Mouse (Mus musculus) spleen, embryonic (tissue): ENCODE results near the gene Crybb1.

Source experiments
- CTCF ChIA-PET: fragments of 350-600 bp; sonication (Branson Sonifier 250); formaldehyde crosslinking; loops from one replicate; lab custom pipeline; 2022; lab: Charles Lee

Crybb1 gene

DNA sequence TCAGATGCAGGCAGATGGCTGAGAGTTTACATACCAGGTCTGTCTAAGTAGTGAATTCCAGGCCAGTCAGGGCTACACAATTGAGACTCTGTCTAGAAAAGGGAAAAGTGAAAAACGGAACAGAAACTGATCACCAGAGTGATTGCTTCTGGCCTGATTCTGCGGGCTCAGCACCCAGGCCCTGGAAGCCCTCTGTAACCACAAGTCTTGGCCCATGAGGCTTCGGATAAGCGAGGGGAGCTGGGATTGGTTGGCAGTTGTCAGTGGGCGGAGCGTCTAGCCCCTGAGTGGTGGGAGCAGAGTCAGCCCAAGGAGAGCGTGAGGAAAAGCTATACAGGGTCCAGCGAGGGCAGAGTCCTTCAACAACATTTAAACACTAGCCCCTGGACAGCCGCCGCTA is 9.9 kb downstream of the Crybb1 start:
- CTCF ChIA-PET, result interaction anchor here (0.5 kb wide), 1 partner anchor 1496 kb away, joined by 3 read pairs; no protein-coding TSS in a partner anchor

DNA sequence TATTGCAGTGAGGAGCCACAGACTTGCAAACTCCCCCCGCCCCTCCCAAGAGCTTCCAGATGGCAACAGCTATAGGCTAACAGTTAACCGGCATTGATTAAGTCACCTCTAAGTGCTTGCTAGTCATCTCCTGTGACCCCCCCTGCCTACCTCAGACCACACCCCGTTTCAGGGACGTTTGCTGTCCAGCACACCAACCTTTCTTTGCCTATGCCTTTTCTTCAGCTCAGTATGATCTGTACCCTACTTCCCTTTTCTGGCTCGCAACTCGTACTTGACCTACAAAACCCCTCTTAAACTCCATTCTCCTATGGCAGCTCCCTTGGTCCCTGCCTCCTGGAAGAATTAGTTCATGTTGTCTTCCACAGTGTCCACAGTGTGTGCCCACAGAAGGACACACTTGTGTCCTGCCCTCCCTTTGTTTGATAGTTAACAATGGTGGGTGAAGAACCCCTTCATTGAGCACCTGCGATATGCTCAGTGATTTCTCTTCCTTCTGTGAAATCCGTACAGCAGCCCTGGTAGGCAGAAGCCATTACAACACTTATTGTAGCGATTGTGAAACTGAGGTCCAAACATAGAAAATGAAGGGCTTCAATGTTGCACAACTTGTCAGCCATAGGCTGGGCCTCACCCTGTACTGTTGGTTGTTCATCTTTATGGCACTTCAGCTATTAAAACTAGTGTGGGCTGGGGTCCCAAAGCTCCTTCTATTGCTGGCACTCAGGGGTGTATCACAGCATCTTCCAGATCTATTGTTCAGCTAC is 10.6 kb downstream of the Crybb1 start:
- CTCF ChIA-PET, result interaction anchor here (0.5 to 1.4 kb wide), 3 partner anchors 25 to 1546 kb away, joined by 3 to 4 read pairs (median 3); no protein-coding TSS in a partner anchor

GRCm38 (mm10) chr5:112270764-112271541 is 15.3 kb downstream of the Crybb1 start:
- CTCF ChIA-PET, result interaction anchor here (0.7 kb wide), 1 partner anchor 53 kb away, joined by 3 read pairs; no protein-coding TSS in a partner anchor

DNA sequence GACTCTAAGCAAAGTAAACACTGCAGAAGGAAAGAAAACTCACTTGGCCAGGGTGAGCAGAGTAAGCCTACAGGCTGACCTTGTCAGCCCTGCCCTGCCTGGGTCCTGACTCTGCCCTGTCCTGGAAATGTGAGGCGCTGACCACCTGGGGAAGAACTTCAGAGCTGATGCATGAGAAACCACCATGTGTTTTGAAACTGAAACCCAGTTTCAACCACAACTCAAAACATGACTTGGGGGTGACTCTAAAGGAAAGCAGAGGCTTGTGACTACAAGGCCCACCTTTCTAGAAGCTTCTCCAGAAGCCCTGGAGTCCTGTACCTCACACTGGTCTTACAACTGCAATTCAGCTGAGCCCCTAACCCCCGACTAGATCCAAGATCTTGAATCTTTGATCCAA is 17.3 kb downstream of the Crybb1 start:
- CTCF ChIA-PET, result interaction anchor here (0.6 kb wide), 1 partner anchor 44 kb away, joined by 3 read pairs; no protein-coding TSS in a partner anchor

GRCm38 (mm10) chr5:112273746-112274463 is 18.3 kb downstream of the Crybb1 start:
- CTCF ChIA-PET, result interaction anchor here (0.6 kb wide), 1 partner anchor 27 kb away, joined by 8 read pairs; no protein-coding TSS in a partner anchor

DNA sequence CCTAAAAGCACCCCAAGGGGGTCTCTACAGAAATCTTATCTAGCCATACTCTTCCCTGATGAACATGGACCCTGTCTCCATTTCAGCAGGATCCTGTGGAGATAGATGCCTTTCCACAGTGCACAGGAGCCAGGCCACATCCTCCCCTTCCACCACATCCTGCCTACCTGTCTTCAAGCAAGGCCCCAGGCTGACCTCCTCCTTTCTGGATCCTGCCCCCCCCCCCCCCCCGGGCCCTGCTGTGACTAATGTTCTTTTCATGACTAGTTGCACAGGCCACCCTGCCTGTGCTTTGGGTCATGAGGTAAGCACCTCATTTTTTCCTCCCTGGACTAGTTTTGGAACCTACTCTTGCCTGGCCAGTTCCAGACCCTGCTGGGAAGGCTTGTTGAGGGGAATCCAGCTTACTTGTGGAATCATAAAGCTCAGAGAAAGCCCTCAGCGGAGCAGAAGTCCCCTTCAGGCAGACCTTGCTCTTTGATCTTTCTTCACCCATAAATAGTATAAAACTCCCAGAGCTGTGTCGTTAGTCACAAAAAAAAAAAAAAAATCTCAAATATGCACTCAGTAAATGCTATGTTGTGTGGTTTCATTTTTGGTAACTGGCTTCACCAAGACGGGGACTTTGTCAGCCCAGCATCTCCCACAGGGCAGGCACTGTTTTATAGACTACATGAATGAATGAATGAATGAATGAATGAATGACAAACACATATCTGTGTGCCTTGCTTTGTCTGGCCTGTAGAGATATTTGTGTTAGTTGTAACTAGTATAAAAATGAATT is 19.6 kb downstream of the Crybb1 start:
- CTCF ChIA-PET, result no interaction called here

DNA sequence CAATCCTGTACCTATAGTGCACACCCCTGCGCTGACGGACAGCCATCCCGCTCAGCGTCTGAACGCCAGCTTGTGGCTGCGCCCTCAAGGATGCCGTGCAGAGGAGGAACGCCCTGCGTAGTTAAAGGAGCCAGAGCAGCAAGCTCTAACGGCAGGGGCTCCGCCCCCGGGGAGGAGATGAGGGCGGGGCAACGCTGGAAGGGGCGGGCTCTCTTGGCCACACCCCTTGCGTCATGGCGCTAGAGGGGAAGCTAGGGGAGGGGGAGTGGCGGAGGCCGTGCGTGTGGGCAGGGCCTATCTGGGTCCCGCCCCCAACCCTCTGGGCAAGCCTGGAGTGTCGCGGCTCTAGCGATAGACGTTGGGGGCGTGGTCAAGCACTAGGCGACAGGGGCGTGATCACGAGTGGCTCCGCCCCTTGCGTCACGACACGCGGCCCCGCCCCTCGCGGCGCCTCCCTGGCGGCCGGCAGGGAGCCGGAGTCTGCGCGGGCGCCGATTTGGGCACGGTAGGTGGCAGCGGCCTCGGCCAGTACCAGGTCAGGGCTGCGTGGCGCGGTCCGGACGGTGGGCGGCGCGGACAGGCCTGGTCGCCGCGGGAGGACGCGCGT is 20.8 kb downstream of the Crybb1 start, which contains the start of gene Tpst2:
Gene Tpst2, plus strand, starts transcription at position 425 of the 607 bp plus-strand sequence.
- CTCF ChIA-PET, result no interaction called here

- CTCF ChIA-PET, result interaction anchor here (0.7 kb wide), 2 partner anchors 50 to 55 kb away, joined by 5 to 17 read pairs; no protein-coding TSS in a partner anchor
Observed at GRCm38 (mm10) chr5:112276907-112277348, 21.3 kb downstream of the Crybb1 start.

GRCm38 (mm10) chr5:112277906-112278470 is 22.4 kb downstream of the Crybb1 start:
- CTCF ChIA-PET, result interaction anchor here (1.7 kb wide), 1 partner anchor 9 kb away, joined by 4 read pairs; no protein-coding TSS in a partner anchor

DNA sequence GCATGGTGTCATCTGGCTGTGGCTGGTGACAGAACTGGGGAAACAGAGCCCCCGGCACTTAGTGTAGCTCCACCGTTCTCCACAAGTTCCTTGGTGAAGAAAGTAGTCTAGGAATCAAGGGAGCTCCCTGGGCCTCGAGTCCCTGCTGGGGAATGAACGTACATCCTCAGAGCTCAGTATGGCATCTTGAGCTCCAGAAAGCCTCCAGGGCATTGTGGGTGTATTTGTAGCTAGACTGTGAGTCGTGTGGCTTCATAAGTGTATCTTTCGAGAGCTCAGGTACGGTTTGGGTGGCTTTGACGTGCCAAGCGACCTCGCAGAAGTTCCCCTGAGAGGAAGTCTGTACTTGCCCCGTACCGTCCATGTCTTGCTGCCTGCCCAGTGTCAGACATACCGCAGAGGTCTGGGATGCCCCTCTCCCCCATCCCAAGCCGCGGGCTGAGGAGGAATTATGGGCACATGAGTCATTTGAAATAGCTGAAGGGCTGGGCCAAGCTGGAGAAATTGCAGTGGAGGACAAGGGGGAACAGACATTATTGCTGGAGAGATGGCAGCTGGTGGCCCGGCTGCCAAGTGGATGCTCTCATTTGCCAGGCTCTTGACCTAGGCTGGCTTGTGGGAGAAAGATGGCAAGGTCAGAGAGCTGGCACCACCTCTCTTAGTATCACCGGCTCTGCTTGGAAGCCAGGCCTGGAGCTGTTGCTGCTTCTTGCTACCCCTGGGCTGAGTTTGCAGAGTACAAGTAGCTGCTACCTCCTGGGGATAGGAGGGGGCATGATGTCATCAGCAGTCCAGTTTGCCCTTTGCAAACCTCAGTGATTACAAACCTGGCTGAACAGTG is 23.8 kb downstream of the Crybb1 start:
- CTCF ChIA-PET, result interaction anchor here (0.5 to 1.7 kb wide), 3 partner anchors 7 to 34 kb away, joined by 3 to 4 read pairs (median 3); no protein-coding TSS in a partner anchor

- CTCF ChIA-PET, result interaction anchor here (0.5 kb wide), 1 partner anchor 33 kb away, joined by 3 read pairs; no protein-coding TSS in a partner anchor
Observed at GRCm38 (mm10) chr5:112280151-112280550, 24.5 kb downstream of the Crybb1 start.

DNA sequence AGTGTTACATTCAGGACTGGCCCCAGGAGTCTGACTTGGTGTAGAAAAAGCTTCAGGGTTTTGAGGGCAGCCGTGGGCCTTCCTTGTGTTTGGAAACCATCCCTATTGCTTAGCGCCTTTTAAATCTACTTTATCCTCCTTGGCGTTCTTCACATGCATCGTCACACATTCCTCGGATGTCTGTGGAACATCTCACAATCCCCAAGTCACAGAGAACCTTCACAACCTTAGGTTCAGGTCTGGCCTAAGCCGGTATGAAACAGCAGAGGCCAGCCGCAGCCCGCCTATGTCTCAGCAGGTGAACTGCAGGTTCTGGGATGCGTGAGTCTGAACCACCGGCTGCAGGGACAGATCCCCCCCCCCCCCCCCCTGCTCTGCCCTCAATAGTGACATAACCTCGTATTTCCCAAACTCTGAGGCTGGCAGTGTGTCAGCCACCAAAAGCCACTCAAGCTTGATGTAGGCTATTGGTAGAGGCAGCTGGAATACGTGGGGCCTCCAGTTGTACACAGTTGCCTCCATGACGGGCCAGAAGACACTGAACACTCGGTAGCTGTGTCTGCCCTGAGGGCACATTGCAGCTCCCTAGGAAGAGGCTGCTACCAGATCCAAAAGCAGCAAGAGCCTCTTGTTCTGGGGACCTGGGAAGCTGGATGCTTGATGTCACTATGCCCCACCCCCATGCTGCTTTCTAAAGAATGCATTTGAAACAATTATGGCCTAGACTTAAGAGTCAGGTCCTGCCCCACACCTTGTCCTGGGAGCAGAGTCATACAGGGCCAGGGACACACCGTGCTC is 25.4 kb downstream of the Crybb1 start:
- CTCF ChIA-PET, result no interaction called here

GRCm38 (mm10) chr5:112281676-112282075 is 26.1 kb downstream of the Crybb1 start:
- CTCF ChIA-PET, result interaction anchor here (0.6 kb wide), 1 partner anchor 31 kb away, joined by 3 read pairs; no protein-coding TSS in a partner anchor

DNA sequence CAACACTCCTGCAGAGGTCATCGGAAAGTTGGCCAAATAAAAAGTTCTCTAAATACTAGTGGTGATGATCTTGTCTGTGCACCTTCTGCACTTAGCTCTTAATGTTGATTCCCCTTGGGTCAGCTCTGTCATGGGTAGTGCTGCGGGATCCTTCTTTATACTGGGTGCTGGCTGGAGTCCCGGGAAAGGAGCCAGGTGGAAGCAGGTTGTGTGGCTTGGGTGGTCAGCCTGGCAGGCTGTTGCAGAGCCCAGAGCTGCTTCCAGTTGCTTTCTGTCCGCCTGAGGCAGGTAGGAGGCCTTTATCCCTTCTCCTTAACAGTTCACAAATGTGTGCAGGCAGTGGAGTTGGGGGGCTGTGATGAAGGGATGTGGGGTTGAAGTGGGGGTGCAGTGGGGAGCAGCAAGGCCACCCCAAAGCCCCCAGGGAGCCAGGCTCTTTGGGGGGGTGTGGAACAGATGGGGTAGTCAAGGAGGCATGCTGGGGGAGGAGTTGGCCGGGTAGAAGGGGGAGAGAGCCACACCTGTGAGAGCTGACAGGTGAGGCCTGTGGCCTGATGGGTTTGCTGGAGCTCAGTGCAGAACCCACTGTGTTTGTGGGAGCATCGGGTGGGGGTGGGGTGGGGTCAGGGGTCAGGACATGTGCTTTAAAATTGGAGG is 26.6 kb downstream of the Crybb1 start:
- CTCF ChIA-PET, result interaction anchor here (0.6 kb wide), 1 partner anchor 32 kb away, joined by 3 read pairs; no protein-coding TSS in a partner anchor

DNA sequence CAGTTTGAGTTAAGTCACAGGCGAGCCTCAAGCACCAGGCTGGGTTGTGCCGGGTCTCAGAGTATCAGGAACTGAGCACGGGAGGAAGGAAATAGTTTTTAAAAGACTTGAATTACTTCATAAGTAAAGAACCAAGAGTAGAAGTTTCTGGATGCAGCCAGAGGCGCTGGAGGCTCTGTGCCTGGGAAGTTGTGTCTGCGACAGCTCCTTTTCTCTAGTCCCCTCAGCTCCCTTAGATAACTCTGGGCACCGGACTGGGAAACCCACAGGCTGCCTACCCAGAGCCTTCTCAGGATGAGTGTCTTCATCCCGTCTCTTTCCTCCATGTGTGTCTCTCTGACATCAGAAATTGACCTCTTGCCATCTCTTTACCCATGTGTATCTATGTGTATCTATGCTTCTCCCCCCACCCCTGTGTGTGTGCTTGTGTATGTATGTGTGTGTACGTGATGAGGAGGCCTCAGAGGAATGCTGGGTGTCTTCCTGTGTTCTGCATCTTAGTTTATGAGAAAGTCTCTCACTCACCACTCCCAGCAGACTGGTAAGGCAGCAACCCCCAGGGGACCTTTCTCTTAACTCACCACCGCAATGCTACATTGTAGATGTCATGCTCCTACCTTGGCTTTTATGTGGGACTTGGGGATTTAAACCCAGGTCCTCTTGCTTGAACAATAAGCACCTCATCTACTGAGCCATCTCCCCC is 27.3 kb downstream of the Crybb1 start:
- CTCF ChIA-PET, result no interaction called here

DNA sequence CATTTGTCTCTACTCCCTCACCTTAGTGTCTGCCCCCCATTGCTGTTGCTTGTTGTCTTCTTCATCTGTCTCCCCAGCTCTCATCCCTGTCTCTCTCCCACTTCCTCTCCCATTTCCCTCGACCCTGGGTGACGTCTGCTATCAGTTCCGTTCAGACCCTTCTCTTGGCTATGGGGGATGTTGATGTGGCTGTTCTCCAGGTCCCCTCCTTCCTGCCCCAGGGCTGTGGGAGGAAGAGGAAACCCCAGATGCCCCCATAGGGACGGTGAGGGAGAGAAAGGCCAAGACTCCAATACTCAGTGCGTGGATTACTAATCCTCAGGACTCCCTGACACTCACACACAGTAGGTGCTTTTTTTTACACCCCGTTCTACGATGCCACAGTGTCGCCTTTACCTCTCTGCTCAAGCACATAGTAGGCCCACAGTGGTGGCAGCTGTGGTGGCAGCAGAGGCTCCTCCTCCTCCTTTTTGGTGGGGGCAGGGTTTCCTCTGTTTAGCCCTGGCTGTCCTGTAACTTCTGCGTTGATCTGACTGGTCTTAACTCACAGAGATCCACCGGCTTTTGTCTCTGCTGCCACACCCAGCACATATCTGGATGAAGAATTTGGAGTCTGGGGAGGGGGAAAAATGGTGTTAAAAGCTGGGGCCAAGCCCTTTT is 28.1 kb downstream of the Crybb1 start:
- CTCF ChIA-PET, result no interaction called here
